Mouse (Mus musculus) ovary, adult 2 months (tissue): ENCODE data around the gene Olfr893. TPM values are rescaled to one million over a fixed set of nuclear protein-coding genes. Genes with fewer than 3 reads are reported as not detected.

Experiments used
- polyA plus RNA-seq: library from polyadenylated mRNA; depleted of rRNA; stranded (reverse); fragments of >200 nt; gene quantifications from 2 replicates; pipeline ENCODE4 v1.2.3, GENCODE M21; 2012; rRNA removed

Olfr893 gene
- not detected in 2 replicates for polyA plus RNA-seq

DNA sequence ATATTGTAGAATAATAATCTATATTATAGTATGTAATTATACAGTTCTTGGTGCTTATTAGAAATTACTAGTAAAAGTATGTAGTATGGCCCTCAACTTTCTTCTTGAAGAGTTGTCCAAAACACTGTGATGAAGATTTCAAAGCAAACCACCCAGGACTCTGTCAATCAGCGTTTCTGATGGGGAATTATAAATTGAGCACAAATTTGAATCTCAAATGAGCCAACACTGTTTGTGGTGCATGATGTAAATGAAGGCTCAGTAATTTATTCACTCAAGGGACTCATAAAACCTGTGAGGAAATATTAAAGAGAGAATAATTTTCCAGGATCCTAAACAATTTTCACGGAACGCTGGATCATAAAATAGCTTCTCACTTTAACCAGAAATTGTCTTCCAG is at the start of gene Olfr893:
Gene Olfr893, plus strand, starts transcription at position 301 of the 400 bp plus-strand sequence.

DNA sequence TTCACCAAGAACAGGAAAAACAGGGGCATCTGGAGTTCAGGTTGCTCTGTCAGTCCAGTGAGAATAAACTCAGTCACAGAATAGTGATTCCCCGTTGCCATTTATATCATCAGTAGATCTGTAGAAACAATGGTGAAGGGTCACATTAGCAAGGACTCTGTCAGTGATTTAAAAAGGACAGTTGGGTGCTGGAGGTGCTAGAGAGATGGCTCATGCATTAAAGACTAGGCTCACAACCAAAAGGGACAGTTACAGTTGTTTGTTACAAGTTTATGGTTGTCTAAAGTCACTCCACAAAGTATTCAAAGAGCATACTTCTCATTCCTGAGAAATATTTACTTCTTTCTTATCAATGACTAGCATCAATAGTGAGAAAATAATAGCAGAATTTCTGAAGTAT is 27.4 kb upstream of the Olfr893 start, which contains the start of gene Olfr891:
Gene Olfr891, minus strand, starts transcription at position 101 of the 400 bp plus-strand sequence.

DNA sequence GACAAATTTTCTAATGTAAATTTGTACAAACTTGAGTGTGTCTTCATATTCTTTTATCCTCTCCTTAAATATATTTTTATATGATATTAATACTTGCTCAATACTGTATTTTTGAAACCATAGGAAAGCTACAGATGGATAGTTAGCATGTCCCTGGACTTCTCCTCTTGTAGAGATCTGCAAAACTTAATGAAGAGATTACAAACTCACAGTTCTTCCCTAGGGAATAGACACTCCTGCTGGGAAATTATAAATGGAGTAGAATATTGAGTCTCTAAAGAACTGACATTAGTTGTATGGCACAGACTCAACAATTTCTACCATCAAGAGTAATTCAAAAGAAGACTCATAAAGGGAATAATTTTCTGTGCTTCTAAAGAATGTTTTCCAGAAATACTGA is 9.6 kb downstream of the Olfr893 start, which contains the start of gene Olfr894:
Gene Olfr894, plus strand, starts transcription at position 301 of the 400 bp plus-strand sequence.

DNA sequence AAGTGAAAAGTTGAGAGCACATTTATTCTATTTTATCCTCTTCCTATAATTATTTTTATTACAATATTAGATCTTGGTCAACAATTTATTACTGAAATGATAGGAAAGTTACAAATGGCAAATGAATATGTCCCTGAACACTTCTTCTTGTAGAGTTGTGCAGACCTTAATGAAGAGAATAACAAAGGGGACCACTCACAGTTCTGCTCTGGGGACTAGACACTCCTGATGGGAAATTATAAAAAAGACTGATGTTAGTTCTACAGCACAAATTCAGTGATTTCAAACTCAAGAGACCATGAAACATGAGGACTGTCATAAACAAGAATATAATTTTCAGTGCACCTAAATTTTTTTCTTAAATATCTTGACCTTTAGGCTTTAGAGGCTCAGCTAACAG is 44.3 kb downstream of the Olfr893 start, which contains the start of gene Olfr143:
Gene Olfr143, plus strand, starts transcription at position 301 of the 400 bp plus-strand sequence.

Other genes starting within 250 kb of the Olfr893 start
- not detected in 2 replicates for gene Olfr881, start 216.5 kb upstream of the Olfr893 start, polyA plus RNA-seq
- gene Olfr883, start 182.6 kb upstream of the Olfr893 start, polyA plus RNA-seq = not detected in 2 replicates
- gene Olfr884, start 161.8 kb upstream of the Olfr893 start, polyA plus RNA-seq = not detected in 2 replicates
- gene Olfr885, start 147.0 kb upstream of the Olfr893 start, polyA plus RNA-seq = not detected in 2 replicates
- gene Olfr887, start 124.3 kb upstream of the Olfr893 start, polyA plus RNA-seq = not detected in 2 replicates
- gene Olfr888, start 100.2 kb upstream of the Olfr893 start, polyA plus RNA-seq = not detected in 2 replicates
- gene Olfr889, start 93.2 kb upstream of the Olfr893 start, polyA plus RNA-seq = not detected in 2 replicates
- not detected in 2 replicates for gene Olfr890, start 65.8 kb upstream of the Olfr893 start, polyA plus RNA-seq
- gene Olfr891, start 27.5 kb upstream of the Olfr893 start, polyA plus RNA-seq = not detected in 2 replicates
- not detected in 2 replicates for gene Olfr894, start 9.7 kb downstream of the Olfr893 start, polyA plus RNA-seq
- gene Olfr143, start 44.4 kb downstream of the Olfr893 start, polyA plus RNA-seq = not detected in 2 replicates
- gene Olfr895, start 59.5 kb downstream of the Olfr893 start, polyA plus RNA-seq = not detected in 2 replicates
- not detected in 2 replicates for gene Olfr896-ps1, start 82.7 kb downstream of the Olfr893 start, polyA plus RNA-seq
- gene Olfr25, start 120.7 kb downstream of the Olfr893 start, polyA plus RNA-seq = not detected in 2 replicates
- gene Olfr898, start 140.0 kb downstream of the Olfr893 start, polyA plus RNA-seq = not detected in 2 replicates
- not detected in 2 replicates for gene Olfr250, start 158.5 kb downstream of the Olfr893 start, polyA plus RNA-seq
- gene Olfr251, start 168.7 kb downstream of the Olfr893 start, polyA plus RNA-seq = not detected in 2 replicates
- gene Olfr147, start 193.3 kb downstream of the Olfr893 start, polyA plus RNA-seq = not detected in 2 replicates
- gene Olfr901, start 221.1 kb downstream of the Olfr893 start, polyA plus RNA-seq = not detected in 2 replicates
- not detected in 2 replicates for gene Olfr902, start 239.3 kb downstream of the Olfr893 start, polyA plus RNA-seq